Mouse (Mus musculus) forebrain, postnatal 0 days (tissue): ENCODE results near the gene Mettl23. TPM values are rescaled to one million over a fixed set of nuclear protein-coding genes. Genes with fewer than 3 reads are reported as not detected.
"Not testable (repeated sequence)": the region's sequence is repeated elsewhere in the genome, so short reads cannot be mapped to it uniquely, and the experiment has no call there.

Source experiments
- ATAC-seq: fragments of 200-750 bp; cut with Nextera tagmentation; 2 replicates; pipeline ENCODE4 v1.8.0; 2017; ENCODE audit warnings: mild to moderate bottlenecking, moderate library complexity
- DNase-seq: peaks from one replicate; pipeline ENCODE4 v3.0.0-alpha.2; 2015
- H3K27ac ChIP-seq: fragments of 300-500 bp; sonication (generic); 2 replicates; pipeline ENCODE4 v1.5.1; 2014; ENCODE audit warnings: low read depth, mild to moderate bottlenecking, antibody characterized with exemption, low read length, moderate library complexity, mixed read lengths
- H3K27me3 ChIP-seq: fragments of 300-500 bp; sonication (generic); 2 replicates; pipeline ENCODE4 v1.6.1; 2014; ENCODE audit warnings: mild to moderate bottlenecking, low read length, mixed read lengths; ENCODE audit not compliant: insufficient read depth
- H3K36me3 ChIP-seq: fragments of 300-500 bp; sonication (generic); 2 replicates; pipeline ENCODE4 v1.6.1; 2014; ENCODE audit warnings: mild to moderate bottlenecking, moderate library complexity; ENCODE audit not compliant: insufficient read depth
- H3K4me1 ChIP-seq: fragments of 300-500 bp; sonication (generic); 2 replicates; pipeline ENCODE4 v1.6.1; 2014; ENCODE audit warnings: antibody characterized with exemption; ENCODE audit not compliant: insufficient read depth
- H3K4me2 ChIP-seq: fragments of 300-500 bp; sonication (generic); 2 replicates; pipeline ENCODE4 v1.6.1; 2014; ENCODE audit warnings: low read depth, mild to moderate bottlenecking, moderate library complexity
- H3K4me3 ChIP-seq: fragments of 300-500 bp; sonication (generic); 2 replicates; pipeline ENCODE4 v1.5.1; 2014; ENCODE audit warnings: low read depth, low read length, mixed read lengths
- H3K9ac ChIP-seq: fragments of 300-500 bp; sonication (generic); 2 replicates; pipeline ENCODE4 v1.6.1; 2014; ENCODE audit warnings: mild to moderate bottlenecking
- H3K9me3 ChIP-seq: fragments of 300-500 bp; sonication (generic); 2 replicates; pipeline ENCODE4 v1.6.1; 2016; ENCODE audit warnings: low read length
- CTCF ChIP-seq: sonication (generic); IDR thresholded peaks from 2 replicates; pipeline ENCODE4 v1.5.1; 2016; ENCODE audit warnings: antibody characterized with exemption, control low read depth, low read depth
- WGBS: fragments of 180-500 bp; shearing (Covaris S2); extraction: QIAGEN DNeasy Blood & Tissue Kit; methylation state at CpG from one replicate; pipeline ENCODE4 v1.1.7; 2014; 5-methylcytosine and 5-hydroxymethylcytosine counted together
- polyA plus RNA-seq: library from polyadenylated mRNA; unstranded; fragments of >200 nt; fragmentation: Nextera tagmentation; extraction: Ambion mirVana; gene quantifications from 2 replicates; pipeline ENCODE4 v1.2.1, GENCODE M21; 2015
- total RNA-seq: library from RNA; depleted of rRNA; stranded (reverse); fragments of >200 nt; gene quantifications from 2 replicates; pipeline ENCODE4 v1.2.3, GENCODE M21; 2014

Gene Mettl23
- total and polyA plus RNA-seq, 2 experiments from 2014 or later = 40.3 to 54.2 TPM

DNA sequence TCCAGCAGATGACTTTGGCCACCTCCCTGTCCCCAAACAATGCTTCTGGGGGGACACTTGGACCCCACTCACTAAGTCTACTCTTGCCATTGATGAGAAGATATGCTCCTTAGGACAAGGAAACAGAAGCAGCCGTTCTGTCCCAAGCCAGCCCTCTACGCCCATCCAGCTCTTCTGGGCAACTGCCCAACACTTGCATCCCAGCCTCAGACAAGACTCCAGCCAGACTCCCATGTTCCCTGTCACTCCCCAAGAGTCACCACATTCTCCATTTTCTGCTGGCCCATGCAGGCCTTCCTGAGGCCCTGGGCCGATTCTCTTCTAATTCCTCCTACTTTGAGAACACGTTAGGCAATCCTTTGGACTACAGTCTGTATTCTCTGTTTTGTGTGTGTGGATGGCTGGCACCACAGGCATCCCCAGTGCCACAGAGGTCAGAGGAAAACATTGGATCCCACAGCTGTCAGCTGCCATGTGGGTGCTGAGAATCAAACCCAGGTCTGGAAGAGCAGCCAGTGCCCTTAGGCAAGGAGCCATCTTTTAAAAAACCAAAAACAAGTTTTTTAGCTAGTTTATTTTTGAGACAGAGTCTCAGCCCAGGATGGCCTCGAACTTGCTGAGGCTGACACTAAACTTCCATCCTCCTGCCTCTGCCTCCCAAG, 23.0 kb upstream of the Mettl23 start:
- ATAC-seq (no peak), DNase-seq (no peak)
- H3K27me3 ChIP-seq = no peaks in the 10 kb centered on the region
- H3K4me1 ChIP-seq = no peaks in the 10 kb centered on the region
- H3K9me3 ChIP-seq = no peaks in the 10 kb centered on the region
- no peak overlapping the region for H3K4me2 ChIP-seq
- WGBS = 75% methylated on average over 5 of the region's 5 CpGs
- TF ChIP-seq CTCF = no peak
- H3K4me3 ChIP-seq = no peak overlapping the region
- no peaks in the 10 kb centered on the region for H3K36me3 ChIP-seq
- no peak overlapping the region for H3K9ac ChIP-seq
- H3K27ac ChIP-seq = no peak overlapping the region

DNA sequence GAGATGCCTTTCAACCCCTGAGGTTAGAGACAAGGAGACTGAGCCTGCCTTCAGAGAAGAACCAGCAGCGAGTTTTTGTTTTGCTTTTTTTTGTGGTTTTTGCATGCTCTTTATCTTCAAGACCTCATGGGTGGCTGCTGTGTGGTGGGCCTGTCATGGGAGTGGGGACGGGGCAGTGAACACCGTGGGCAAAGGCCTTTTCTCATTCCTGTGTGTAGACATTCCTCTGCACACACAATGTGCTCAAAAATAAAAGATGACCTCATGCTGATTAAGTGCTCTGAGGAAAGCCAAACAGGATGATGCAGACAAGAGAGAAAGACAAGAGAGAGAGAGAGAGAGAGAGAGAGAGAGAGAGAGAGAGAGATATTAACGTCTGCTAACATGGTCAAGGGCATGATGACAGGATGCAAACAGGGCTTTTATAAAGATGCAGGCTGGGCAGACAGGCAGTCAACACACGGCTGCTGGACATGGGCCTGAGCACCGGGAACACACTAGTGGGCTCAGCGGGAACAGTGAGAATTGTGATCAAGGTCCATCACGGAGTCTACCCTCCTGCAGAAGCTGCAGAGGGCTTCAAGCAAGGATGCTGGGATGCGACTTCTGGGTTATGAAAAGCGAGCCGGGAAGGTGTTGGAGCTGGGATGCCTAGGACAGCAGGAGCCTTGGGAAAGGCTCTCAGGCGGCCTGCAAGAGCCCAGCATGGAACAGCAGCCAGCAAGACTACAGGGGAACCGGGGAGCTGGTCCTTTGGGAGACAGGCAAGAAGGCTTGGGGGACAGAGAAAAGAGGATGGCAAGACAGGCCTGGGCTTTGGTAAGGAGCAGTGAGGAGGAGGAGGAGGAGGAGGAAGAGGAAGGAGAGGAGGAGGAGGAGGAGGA, 21.8 kb upstream of the Mettl23 start:
- DNase-seq = no peak

DNA sequence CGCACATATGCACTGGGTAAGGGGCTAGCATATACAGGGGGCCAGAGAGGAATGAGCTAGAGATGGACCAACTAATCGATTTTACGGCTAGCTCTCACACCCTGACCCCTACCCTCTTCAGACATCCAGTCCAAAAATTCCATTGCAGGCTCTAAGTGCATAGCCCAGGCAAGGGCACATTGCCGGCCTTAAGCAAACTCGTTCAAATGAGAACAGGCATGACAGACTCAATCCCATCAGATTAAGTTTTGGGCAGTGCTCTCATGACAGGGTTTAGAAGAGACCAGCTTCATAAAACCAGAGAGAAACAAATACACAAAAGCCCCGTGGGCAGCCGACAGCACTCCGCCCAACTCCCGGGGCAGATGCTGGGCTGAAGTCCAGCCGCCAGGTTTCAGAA, 20.9 kb upstream of the Mettl23 start:
- H3K4me1 ChIP-seq = no peaks in the 10 kb centered on the region
- H3K4me3 ChIP-seq = no peak overlapping the region
- H3K9me3 ChIP-seq = no peaks in the 10 kb centered on the region
- H3K36me3 ChIP-seq = no peaks in the 10 kb centered on the region
- no peak for TF ChIP-seq CTCF
- no peak overlapping the region for H3K4me2 ChIP-seq
- ATAC-seq = no peak
- no peak for DNase-seq
- H3K27ac ChIP-seq = no peak overlapping the region
- 68% methylated on average over 10 of the region's 10 CpGs for WGBS
- no peaks in the 10 kb centered on the region for H3K27me3 ChIP-seq
- H3K9ac ChIP-seq = no peak overlapping the region

More for the DNA sequence above, 21.8 kb upstream of the Mettl23 start:
- H3K9me3 ChIP-seq = no peaks in the 10 kb centered on the region
- no peak overlapping the region for H3K27ac ChIP-seq
- no peak for TF ChIP-seq CTCF
- H3K4me1 ChIP-seq = no peaks in the 10 kb centered on the region
- ATAC-seq = no peak
- H3K36me3 ChIP-seq = no peaks in the 10 kb centered on the region
- H3K4me2 ChIP-seq = no peak overlapping the region
- no peaks in the 10 kb centered on the region for H3K27me3 ChIP-seq
- 48% methylated on average over 13 of the region's 13 CpGs for WGBS
- H3K4me3 ChIP-seq = no peak overlapping the region
- no peak overlapping the region for H3K9ac ChIP-seq

DNA sequence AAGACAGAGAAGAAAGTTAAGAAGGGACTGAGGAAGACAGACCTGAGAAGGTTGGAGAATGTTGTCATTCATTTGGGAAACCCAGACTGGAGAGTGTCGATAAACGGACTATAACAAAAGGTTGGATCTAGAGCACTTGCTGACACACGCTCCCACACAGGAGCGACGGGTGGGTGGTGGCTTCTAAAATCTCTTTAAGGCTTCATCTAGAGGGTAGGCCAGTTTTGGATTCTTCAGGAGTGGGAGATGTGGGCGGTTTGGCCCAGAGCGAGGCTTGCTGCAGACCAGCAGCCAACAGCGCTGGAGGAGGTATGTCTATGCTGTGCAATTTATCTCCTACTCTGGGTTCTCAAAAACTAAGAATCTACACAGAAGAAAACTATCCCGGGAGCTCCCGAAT, 20.5 kb upstream of the Mettl23 start:
- peaks cover 2% of the 10 kb centered on the region; the same call in 1 of the 2 replicates for H3K4me1 ChIP-seq
- ATAC-seq (no peak), DNase-seq (no peak)
- 89% methylated on average over 10 of the region's 10 CpGs for WGBS
- H3K27ac ChIP-seq = no peak overlapping the region
- H3K27me3 ChIP-seq = no peaks in the 10 kb centered on the region
- no peak overlapping the region for H3K9ac ChIP-seq
- no peaks in the 10 kb centered on the region for H3K9me3 ChIP-seq
- no peak overlapping the region for H3K4me2 ChIP-seq
- TF ChIP-seq CTCF = no peak
- H3K4me3 ChIP-seq = no peak overlapping the region
- no peaks in the 10 kb centered on the region for H3K36me3 ChIP-seq

- no peak overlapping the region for H3K9ac ChIP-seq
- no peaks in the 10 kb centered on the region for H3K9me3 ChIP-seq
- no peak for DNase-seq
- H3K36me3 ChIP-seq = no peaks in the 10 kb centered on the region
- no peak for ATAC-seq
- 97% methylated on average over 2 of the region's 2 CpGs for WGBS
- H3K4me2 ChIP-seq = no peak overlapping the region
- H3K27me3 ChIP-seq = no peaks in the 10 kb centered on the region
- TF ChIP-seq CTCF = no peak
- peaks cover 2% of the 10 kb centered on the region; the same call in 1 of the 2 replicates for H3K4me1 ChIP-seq
- no peak overlapping the region for H3K27ac ChIP-seq
- no peak overlapping the region for H3K4me3 ChIP-seq
Observed at GRCm38 (mm10) chr11:116823255-116823654, 19.8 kb upstream of the Mettl23 start.

GRCm38 (mm10) chr11:116823885-116824284, 19.2 kb upstream of the Mettl23 start:
- WGBS = 97% methylated on average over 10 of the region's 10 CpGs
- not testable (repeated sequence) for H3K27me3 ChIP-seq, H3K9ac ChIP-seq, H3K4me2 ChIP-seq, H3K27ac ChIP-seq, H3K4me3 ChIP-seq, DNase-seq, ATAC-seq, H3K36me3 ChIP-seq, H3K4me1 ChIP-seq, H3K9me3 ChIP-seq

DNA sequence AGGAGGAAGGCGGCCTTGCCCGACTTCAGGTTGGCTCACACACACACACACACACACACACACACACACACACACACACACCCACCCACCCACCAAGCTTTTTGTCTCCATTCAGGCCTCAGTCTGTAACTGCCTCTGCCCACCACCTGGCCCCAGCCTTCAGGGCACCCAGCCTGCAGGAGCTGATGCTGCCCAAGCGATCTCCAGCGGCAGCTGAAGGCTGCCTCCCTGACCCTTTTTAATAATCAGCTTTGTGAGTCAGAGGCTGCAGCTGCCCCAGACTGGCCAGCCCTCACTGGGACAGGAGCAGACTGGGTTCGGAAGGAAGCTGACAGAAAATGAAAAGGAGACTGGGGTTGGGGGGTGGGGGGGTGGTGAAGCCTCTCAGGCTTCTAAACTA, 17.8 kb upstream of the Mettl23 start:
- H3K27ac ChIP-seq = no peak overlapping the region
- H3K27me3 ChIP-seq = no peaks in the 10 kb centered on the region
- no peak overlapping the region for H3K4me3 ChIP-seq
- no peaks in the 10 kb centered on the region for H3K36me3 ChIP-seq
- no peaks in the 10 kb centered on the region for H3K9me3 ChIP-seq
- TF ChIP-seq CTCF = no peak
- H3K4me1 ChIP-seq = peaks cover 2% of the 10 kb centered on the region; the same call in 1 of the 2 replicates
- H3K4me2 ChIP-seq = no peak overlapping the region
- whole genome bisulfite sequencing = 56% methylated on average over 5 of the region's 5 CpGs
- DNase-seq = no peak
- no peak for ATAC-seq
- H3K9ac ChIP-seq = no peak overlapping the region
